Mouse (Mus musculus) C2C12 (cell line): ENCODE data around the gene Sertad1.

Experiments used
- CEBPB ChIP-seq: IDR thresholded peaks from one replicate; pipeline ENCODE4 v1.6.1; 2011; ENCODE audit warnings: low read depth, mild to moderate bottlenecking, control low read depth, moderate library complexity
- CTCF ChIP-seq: IDR thresholded peaks from one replicate; pipeline ENCODE4 v1.5.1; 2011; ENCODE audit not compliant: control insufficient read depth, insufficient read depth, insufficient read length
- FOSL1 ChIP-seq: IDR thresholded peaks from one replicate; pipeline ENCODE4 v1.8.0; 2011; ENCODE audit warnings: mild to moderate bottlenecking, low read length; ENCODE audit not compliant: poor library complexity, insufficient read depth, severe bottlenecking
- MAX ChIP-seq: IDR thresholded peaks from one replicate; pipeline ENCODE4 v1.6.1; 2011; ENCODE audit warnings: mild to moderate bottlenecking, control low read depth
- MYOD1 ChIP-seq: IDR thresholded peaks from one replicate; pipeline ENCODE4 v1.6.1; 2011; ENCODE audit warnings: low read depth; ENCODE audit not compliant: control insufficient read depth, insufficient read length

- TF ChIP-seq CTCF (no peak), FOSL1 (no peak), MAX (no peak), CEBPB (no peak), MYOD1 (no peak)
Measured at GRCm38 (mm10) chr7:27479750-27480149, 7.0 kb upstream of the Sertad1 start.
